Mouse (Mus musculus): ENCODE results near the gene Chrm5. TPM values are rescaled to one million over a fixed set of nuclear protein-coding genes. Genes with fewer than 3 reads are reported as not detected.
A peak's percentile ranks its signal among the peaks of the same experiment; 100 is the strongest.

Chrm5 gene
- polyA plus RNA-seq (2017; shearing (Covaris generic)) = not detected

DNA sequence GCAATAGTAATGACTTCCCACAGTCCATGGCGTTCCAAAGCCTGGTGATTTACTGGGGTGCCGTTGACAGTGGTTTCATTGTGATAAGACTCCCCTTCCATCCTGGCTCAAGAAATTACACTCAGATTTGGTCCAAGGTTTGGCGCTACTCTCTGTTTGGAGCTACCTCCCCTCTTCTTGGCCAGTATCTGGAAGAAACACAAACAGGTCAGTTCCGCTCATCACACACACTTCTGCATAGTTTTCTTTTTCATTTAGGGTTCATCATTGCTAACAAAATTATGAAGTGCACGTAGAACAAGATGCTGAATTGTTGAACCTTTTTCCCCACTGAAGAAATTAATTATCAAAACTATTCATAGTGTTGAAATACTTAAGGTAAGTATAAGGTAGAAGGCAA is at the start of gene Chrm5:
TSS of gene Chrm5 (minus strand) at position 101 of the 400 bp plus-strand sequence.
- ATAC-seq = no peak

DNA sequence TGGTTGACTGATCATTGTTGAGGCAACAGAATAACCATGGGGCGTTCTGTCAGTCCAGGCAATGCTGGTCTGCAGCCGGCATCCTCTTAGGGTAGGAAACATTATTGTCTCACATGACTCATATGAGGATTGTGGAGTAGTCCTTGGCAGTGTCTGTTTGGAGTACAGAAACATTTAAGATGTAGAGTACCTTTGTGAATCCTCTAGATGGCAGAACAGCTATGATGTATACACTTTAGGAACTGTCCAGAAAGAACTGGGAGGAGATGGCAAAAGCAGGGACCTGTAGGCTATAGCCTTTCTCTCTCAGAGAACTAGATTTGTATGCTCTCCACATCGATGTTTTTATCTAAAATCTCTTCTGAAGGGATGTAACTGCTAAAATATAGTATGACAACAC is 46.4 kb upstream of the Chrm5 start:
- ATAC-seq = no peak

DNA sequence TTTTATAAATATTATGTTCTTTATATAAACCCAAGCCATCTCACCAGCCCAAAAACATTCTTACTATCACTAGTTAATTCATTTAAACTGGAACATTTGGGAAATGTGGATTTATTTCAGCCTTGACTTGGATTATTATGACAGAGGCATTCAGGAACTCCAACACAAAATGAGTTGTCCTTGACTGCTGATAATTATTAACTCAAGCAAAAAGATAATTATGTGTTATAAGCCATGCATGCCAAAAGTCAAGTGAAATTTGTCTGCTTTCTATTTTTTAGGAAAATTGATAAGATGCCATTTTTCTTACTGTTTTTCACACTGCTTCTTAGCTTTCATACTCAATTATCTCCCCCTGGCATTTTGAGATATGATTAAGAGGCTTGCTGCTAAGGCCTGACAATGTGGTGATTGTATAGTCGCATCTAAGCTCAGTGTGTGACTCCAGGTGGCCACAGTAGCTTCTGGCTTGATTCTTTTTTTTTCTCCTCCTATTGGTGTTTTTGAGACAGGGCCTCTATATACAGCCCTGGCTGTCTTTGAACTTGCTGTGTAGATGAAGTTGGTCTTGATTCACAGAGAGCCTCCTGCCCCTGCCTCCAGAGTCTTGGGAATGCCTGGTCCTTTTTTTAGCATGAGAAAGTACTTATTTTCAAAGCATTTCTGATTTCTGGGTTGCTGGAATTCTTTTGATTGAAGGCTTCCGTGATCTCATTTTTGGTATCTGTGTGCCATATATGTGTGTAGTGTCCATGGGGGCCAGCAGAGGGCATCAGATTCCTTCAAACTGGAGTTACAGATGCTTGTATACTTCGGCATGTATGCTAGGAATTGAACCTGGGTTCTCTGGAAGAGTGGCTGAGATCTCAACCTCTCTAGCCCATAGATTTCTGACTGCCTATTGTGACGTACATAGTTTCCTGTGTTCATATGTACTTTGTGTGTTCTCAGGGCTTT is 40.2 kb upstream of the Chrm5 start:
- ATAC-seq = no peak

DNA sequence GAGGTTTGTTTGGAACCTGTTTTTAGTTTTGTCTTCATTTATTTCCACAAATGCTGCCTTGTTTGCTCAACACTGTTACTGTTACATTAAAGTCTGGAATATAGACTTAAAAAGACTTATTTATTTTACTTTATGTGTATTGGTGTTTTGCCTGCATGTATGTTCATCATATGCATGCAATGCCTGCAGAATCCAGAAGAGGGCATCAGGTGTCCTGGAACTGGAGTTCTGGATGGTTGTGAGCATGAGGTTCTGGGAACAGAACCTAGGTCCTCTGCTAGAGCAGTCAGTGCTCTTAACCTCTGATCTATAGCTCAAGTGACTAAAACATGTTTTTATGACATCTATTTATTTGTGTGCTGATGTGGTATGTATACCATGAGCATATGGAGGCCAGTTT is 38.0 kb upstream of the Chrm5 start:
- ATAC-seq = no peak

DNA sequence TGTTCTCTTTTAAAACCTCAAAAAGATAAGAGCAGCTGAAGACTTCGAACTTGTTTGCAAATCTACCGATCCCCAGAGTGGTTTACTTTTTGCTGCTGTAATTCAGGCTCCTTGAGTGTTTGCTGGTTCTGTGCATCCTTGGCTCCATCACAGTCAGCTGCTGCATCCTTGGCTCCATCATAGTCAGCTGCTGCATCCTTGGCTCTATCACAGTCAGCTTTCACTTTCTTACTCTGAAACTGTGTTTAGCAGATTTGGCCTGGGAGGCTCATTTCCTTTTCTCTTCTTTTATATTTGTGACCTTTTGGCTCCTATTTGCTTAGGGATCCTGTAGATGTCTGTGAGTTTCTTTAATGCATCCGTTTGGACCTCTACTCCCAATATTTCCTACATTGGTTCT is 36.6 kb upstream of the Chrm5 start:
- peak; percentile 66 for ATAC-seq

DNA sequence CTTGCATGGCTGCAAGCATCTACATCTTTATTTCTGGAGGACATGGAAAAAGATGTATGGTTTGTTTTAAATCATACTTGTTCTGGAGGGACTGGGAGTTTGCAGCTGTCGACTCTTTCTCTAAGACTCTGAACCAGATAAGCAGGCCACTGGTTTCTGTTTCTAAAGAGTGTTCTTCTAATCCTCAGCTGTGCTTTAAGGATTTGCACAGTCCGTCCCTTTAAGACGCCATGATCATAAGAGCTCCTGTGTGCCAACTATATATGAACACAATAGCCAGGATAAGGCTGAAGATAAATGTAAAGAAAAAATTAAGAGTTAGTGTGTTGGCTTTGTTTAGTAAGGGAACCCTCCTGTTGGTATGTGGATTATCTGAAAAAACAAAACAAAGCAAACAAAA is 36.2 kb upstream of the Chrm5 start:
- ATAC-seq = peak; percentile 12

DNA sequence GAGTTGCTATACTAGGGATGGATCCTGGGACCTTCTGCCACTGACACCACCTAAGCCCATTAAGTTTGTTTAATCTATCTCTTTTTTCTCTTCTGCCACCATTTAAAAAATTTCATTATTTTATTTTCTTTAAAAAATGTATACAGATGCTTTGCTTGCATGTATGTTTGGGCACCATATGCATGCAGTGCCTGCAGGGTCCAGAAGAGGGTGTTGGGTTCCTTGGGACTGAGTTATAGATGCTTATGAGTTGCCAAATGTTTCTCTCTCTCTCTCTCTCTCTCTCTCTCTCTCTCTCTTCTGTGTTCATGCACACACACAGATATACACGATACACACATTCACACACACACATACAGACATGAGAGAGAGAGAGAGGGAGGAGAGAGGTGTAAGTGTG is 32.5 kb upstream of the Chrm5 start:
- ATAC-seq = peak; percentile 30

DNA sequence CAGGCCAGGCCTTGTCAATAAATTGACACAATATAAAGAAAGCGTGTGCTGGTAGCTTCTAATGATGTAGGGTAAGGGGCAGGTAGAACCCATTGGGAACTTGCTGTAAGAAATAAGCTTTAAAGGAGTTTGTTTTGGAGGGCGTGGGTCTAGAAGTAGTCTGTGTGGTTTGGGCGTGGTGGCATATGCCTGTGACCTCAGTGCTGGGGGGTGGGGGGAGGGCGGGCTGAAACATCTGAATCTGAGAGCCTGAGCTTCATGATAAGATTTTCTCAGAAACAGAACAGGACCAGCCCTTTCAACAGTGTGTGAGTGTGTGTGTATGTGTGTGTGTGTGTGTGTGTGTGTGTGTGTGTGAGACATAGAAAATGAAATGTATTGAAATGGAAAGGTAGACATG is 29.6 kb upstream of the Chrm5 start:
- ATAC-seq = peak; percentile 78

DNA sequence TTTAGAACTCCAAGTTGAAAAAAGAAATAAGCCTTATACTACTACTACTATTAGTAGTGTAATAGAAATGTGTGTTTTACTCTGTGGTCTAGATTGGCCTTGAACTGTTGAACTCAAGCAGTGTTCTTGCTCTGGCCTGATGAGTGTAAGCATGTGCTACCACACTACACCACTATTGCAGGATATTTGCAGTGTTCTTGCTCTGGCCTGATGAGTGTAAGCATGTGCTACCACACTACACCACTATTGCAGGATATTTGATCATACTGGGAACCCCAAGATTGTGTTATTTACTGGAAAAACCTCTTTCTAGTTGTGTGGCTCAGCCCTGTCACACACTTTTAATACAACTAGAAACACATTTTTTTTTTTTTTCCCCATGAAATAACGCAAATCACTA is 26.9 kb upstream of the Chrm5 start:
- ATAC-seq = peak; percentile 60

DNA sequence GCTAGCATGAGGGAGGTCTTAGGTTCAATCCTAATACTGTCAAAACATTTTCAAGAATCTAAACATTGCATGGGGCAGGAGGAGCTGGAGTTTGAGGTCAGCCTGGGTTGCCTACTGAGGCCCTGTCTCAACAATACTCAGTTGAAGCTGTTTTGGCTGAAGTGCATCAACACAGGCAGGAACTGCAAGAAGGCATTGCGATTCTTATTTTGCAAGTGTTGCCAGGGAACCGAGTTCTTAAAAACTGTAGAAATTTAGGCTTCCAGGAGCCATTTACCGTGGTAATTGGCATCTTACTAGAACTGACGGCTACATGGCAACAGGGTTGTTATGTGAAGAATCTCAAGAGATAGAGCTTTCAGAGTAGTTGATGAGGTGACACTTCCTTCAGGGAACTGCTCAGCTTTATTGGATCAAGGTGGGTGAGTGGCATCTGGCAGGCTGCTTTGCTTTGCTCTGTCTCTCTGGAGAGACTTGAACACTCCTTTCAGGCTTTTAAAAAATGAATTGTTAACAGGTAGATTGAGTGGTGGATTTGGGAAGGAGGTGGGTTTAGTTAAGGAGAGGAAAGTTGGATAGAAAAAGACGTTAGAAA is 26.4 kb upstream of the Chrm5 start:
- no peak for ATAC-seq

DNA sequence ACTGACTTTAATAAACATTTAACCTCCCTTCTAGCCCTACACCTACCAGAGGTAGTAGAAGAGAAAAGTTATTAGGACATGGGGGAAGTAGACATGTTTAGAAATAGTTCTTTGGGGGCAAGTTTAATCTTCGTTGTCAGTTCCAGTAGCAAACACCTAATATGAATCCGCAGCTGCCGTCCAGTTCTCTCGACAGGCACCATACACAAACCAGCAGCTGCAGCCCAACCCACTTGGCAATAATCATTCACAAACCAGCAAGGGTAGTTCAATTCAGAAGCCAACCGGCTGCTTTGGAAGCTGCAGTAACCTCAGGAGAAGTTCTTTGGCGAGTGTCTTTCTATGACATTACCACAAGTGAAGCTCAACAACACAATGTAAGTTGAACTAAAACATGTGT is 23.4 kb upstream of the Chrm5 start:
- no peak for ATAC-seq

DNA sequence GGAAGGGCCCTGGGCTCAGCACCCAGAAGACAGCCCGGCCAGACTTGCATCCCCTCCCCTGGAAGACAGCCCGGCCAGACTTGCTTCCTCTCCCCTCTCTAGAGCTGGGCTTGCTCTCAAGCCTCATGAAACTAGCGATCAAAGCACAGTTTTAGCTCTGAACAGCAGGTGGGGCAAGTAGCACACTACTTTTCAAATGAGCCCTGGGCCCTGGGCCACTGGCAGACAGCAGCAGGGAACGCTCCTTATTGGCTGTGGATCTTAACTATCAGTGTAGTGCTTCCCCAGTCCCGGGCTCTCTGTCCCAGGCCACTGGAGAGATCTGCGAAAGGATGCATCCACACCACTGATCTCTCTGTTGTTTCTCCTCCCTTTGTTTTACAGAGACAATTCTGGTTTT is 20.6 kb upstream of the Chrm5 start:
- peak; percentile 96 for ATAC-seq

DNA sequence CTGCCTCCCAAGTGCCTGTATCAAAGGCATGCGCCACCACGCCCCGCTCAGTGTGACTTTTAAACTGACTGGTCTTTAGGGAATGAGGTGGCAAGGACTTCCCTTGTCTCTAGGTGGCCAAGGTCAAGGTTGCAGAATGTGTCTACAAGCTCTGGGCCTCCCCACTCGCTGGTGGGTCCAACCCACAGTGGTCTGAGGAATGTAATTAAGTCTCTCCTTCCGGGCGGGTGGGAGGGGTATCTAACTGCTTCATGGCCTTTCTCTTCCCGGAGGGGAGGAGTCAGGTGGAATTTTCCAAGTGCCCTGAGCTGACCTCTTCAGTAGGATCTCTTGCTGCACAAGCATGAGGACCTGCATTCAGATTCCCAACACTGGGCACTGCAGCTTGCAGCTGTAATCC is 17.3 kb upstream of the Chrm5 start:
- no peak for ATAC-seq

DNA sequence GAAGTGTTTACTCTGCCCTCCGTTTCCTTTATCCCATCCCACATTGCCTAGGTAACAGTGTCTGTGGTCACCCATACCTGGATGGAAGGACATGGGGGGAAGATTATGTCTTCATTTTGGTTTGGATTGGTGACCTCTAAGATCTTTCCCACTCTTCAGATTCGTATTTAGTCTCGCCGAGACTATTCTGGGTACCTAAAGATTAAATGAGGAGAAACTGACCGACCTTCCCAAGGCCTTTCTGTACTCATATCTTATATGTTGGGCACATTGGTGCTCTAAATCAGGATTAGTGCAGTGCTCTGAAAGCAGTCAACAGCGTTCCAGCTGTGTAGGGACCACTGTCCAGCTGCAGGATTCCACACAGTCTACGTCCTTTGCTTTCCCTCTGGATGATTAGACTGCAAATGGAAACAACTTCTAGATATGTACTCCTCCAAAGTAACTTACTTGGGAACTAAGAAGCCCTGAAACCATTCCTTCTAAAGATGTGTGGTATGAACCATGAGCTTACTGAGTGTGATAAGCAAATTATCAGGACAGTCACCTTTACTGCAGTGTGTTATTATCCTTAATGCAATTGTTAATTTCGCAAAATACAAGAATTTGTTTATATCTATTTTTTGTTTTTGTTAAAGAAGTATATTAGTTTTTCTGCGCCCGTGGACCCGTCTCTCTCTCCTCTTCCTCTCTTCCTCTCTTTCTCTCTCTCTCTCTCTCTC is 13.1 kb upstream of the Chrm5 start:
- ATAC-seq = peak; percentile 10

DNA sequence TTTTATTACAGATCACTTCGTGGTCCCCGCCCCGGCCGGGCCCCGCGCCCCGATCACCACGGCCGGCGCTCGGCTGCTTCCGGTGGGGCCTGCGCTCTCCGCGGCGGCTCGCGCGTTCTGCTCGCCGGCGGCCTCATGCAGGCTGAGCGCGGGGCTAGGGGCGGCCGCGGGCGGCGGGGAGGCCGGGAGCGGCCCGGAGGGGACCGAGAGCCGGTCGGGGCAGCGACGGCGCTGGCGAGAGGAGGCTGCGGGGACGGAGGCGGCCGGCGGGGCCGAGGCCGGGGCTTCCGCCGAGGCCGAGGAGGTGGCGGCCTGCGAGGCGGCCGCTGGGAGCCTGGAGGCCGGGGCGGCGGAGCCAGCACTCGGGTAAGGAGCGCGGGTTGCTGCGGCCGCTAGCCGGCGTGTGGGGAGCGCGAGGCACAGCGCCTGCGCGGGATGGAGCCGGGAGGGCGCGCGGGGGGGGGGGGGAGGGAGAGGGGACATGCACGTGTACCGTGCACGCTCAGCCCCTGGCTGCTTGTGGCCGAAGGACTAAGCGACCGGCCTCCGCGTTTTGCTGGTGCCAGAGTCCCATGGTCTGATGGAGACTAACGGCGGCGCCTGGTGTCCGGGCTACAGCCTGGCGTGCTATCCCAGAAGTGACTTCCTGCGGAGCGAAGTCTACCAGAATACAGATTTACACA is 12.4 kb upstream of the Chrm5 start, which contains the start of gene Aven:
TSS of gene Aven (plus strand) at position 109 of the 683 bp plus-strand sequence.
- ATAC-seq = peak; percentile 69

DNA sequence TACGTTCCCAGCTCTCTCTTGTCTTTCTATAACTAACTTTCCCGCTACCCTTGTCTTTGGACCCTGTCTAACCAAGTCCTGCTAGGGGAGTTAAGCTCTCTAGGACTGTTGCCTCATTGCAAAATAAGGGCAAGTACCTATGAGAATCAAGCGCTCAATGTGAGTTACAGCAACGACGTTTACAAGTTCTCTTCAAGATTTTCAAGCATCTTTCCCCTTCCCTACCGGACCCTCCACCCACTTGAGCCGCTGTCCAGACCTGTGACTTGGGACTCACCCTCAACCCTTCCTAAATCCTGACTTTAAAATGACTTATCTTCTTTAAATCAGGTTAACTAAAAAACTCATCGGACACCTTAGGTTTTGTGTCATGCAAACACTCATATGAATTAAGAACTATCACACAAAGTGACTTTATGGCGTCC is 11.9 kb upstream of the Chrm5 start:
- peak; percentile 33 for ATAC-seq

DNA sequence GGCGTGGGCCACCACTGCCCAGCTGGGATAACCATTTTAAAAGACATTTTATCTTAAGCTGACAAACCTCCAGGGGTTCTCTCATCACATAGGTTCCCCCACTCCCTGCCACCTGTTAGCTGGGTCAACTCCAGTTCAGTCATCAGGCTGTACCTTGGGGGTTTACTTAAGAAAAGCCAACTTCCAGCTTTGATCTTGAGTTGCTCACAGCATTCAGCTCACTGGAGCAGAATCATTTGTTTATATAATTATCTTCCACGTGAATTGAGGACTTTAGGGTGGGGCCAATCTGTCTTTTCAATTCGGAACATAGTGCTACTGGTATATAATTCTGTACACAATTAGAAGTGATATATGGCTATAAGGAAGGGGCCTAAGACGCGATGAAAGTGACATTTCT is 11.1 kb upstream of the Chrm5 start:
- ATAC-seq = no peak

DNA sequence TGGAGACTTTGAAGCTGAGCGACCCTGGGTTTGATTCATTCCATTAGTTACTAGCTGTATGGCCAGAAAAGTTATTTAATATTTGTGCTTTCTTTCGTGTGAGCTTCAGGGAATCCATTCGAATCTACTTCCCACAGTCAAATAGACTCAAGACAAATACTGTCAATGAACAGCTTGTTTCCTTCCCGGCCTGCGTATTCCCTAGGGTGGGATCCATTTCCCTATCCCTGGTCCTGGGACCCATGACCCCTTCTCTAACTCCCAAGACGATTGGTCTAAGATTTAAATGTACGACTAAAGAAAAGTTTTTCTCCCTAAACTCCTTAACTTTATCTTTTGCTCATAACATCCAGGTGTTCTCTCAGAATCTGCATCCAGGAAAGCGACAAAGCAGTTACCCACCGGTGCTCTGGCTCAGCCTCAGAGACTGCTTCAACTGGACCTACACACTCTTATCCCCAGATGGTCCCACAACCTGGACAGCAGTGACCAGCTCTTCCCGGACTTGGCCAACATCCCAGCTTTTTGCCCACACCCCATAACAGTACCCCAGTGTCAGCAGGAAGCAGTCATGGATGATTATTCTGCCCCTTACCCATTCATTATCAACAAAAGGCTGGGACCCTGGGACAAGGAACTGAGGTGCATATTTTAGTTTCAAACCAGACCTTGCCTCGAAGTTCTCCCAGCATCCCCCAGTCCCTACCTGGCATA is 10.1 kb upstream of the Chrm5 start:
- no peak for ATAC-seq

DNA sequence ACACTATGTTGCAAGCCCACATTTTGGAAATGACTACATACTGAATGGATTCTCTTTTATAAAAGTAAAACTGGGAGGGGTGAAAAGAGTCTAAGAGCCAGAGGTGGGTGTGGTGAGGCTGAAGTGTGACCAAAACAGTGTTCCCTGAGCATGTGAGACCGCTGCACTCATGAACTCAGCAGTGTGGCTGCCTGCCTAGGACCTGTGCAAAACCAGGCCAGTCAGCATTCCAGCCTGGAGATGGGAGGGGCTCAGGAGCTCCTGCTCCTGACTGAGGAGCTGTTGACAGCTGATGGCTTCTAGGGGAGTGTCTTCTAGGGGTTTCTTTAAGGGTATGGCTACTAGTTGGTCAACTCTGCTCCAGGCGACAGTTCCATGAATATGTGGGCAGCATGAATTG is 4.3 kb upstream of the Chrm5 start:
- no peak for ATAC-seq

DNA sequence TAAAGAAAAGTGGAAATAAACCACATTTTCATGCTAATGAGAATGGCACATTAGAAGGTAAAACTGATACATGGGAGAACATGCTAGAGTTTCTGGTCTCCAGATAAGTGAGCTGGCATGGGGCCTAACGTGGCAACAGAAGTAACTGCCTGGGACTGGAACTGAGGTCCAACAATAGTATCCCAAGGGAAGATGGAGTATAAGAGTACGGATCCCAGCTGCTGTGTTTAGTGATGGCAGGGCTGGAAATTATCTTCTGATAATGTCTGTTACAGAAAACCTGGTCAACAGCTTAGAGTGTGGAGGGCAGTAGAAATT is 2.7 kb upstream of the Chrm5 start:
- no peak for ATAC-seq

DNA sequence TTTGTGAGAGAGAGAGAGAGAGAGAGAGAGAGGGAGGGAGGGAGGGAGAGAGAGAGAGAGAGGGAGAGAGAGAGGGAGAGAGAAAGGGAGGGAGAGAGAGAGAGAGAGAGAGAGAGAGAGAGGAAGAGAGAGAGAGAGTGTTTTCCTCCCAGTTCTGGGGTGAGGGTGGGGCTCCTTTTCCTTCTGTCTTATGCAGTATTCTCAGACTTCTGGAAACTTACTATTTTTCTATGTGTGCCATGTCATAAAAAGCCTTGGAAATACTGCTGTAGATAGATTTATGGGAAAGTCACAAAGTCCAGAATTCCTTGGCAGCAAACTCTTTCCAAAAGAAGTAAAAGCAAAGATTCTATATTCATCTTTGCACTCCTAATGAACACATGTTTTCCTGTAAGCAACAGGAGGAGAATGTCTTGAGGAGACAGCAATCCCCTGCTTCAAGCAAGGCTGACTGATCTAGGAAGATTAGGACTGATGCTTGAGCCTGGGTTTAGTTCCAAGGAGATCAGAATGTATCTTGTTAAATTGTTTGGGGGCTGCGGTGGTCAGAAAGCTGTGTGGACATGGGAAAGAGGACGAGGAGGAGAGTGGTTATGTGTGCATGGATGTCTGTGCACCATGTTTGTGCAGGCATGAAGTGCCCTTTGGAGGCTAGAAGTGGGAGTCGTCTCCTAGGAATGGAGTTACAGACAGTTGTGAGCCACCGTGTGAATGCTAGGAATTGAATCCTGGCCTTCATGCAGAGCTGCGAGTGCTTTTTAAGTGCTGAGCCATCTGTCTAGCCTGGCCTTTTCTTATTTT is 2.2 kb upstream of the Chrm5 start:
- no peak for ATAC-seq
